Mouse (Mus musculus): ENCODE results near the gene Scg5. TPM values are rescaled to one million over a fixed set of nuclear protein-coding genes. Genes with fewer than 3 reads are reported as not detected.

Scg5 gene
- polyA plus RNA-seq, 1 experiment from 2014 or later: 17.5 TPM

DNA sequence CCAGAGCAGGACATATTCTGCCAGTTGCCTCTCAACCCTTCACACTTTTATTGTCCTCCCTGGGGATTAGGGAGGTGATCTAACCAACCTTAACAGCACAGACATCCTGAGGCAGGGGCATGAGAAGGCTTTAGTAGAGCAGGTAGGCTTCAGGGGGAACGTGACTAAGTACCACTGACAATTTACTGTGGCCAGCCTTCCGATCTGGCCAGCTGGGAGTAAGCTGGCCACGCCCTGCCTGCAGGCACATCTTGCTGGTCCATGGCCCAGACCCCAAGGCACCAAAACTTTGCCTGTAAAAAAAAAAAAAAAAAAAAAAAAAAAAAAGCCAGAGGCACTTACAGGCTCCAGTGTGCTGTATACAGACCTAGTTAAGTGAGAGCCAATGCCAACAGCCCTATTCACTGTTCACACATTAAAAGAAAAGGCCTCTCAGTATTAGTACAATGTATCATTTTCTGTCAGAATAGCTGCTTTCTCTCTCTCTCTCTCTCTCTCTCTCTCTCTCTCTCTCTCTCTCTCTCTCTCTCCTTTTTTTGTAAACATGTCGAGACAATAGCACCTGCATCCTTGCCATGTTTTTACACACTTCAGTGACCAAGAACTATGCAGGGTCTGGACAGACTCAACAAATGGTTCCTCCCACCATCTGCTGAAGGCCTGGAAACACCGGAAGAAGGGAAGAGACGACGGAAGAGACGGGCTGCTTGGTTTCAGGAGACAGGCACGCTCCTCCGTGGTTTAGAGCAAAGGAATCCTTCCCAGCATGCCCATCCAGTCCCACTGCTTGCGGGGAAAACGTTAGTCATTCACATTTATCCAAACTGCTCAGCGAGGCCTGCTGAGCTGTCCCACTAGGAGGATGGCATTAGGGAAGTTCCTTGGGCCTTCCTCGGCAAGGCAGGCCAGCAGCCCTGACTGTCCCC lies 11.0 kb downstream of the Scg5 start:
- WGBS: 61% methylated on average over 14 of the region's 14 CpGs
- H3K27ac ChIP-seq (ENCODE audit: low read depth): no peak overlapping the region

DNA sequence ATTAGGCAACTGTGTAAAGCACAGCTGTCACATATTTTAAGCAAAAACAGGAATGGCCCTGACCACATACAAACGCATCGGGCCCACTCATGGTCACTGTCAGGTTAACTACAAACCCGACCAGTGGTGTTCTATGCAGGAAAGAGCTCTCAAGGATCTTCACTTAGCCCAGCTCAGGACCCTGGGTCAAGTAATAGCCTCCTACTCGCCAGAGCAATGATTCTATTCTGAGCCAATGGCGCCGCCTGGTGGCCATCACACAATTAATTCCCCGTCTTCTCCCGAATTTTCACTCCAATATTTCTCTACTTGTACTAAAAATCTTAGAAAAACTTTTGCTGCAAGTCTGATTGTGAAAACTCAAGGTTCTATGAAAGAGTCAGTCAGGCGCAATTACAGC lies 21.3 kb downstream of the Scg5 start:
- H3K27ac ChIP-seq (ENCODE audit: low read depth): no peak overlapping the region
- no peaks in the 10 kb centered on the region for H3K36me3 ChIP-seq (ENCODE audit: control insufficient read depth, insufficient read depth, low read length)
- no peak overlapping the region for H3K4me2 ChIP-seq (ENCODE audit: low read length)
- peak; percentile 87 for DNase-seq (ENCODE audit: low spot score)
- H3K27me3 ChIP-seq (replicated peaks; ENCODE audit: control insufficient read depth, insufficient read depth, low read length): no peaks in the 10 kb centered on the region
- no peaks in the 10 kb centered on the region for H3K9me3 ChIP-seq (ENCODE audit: control insufficient read depth, low read length)
- 22% methylated on average over 9 of the region's 9 CpGs for WGBS
- ATAC-seq (replicated peaks; ENCODE audit: low FRiP score, low TSS enrichment, low read depth): 0 out of 2 replicates have a peak, but pooled peaks have one; percentile 50
- H3K9ac ChIP-seq (ENCODE audit: low read length): no peak overlapping the region
- no peak overlapping the region for H3K4me3 ChIP-seq (ENCODE audit: low read depth, low read length)
- no peaks in the 10 kb centered on the region for H3K4me1 ChIP-seq (replicated peaks; ENCODE audit: control insufficient read depth, insufficient read depth, low read length)

More for the DNA sequence above, 11.0 kb downstream of the Scg5 start:
- Histone ChIP-seq H3K27me3 (replicated peaks; ENCODE audit: control insufficient read depth, insufficient read depth, low read length) (no peaks in the 10 kb centered on the region), H3K4me2 (ENCODE audit: low read length) (no peak overlapping the region), H3K4me1 (replicated peaks; ENCODE audit: control insufficient read depth, insufficient read depth, low read length) (no peaks in the 10 kb centered on the region), H3K4me3 (ENCODE audit: low read depth, low read length) (no peak overlapping the region), H3K9me3 (ENCODE audit: control insufficient read depth, low read length) (no peaks in the 10 kb centered on the region), H3K9ac (ENCODE audit: low read length) (no peak overlapping the region), H3K36me3 (ENCODE audit: control insufficient read depth, insufficient read depth, low read length) (no peaks in the 10 kb centered on the region)
- ATAC-seq (replicated peaks; ENCODE audit: low FRiP score, low TSS enrichment, low read depth) (no peak), DNase-seq (ENCODE audit: low spot score) (peak; percentile 48)

DNA sequence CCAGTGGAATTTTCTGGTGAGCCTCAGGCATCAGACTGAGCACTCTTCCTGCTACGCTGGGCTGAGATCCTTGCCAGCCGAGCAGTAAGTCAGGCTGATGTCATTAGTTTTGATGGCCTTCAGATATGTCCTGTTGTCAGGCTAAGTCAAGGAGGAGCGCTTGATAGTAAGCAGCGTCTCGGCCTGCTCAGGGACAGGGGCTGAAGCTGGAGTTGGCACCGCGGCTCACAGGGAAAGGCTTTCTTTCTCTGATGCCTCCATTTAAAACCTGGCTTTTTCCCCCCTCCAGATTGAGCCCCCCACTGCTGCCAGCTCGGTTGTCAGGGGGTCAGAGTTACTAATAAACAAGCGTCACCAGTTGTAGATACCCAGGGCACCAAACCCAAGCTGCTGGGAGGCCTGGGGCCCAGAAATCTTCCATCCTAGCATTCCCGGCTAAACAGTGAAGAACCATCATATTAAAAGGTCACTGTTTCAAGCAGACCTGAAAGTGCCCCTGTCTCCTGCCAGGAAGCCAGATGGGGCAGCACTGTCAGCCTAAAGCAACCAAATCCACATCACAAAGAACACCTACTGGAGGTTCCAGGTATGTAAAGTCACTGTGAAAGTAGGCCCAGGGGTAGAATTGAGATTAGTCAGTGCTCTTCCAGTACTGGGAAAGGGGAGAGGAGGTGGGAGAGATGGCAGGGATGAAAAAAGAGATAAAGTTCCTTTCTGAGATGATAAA lies 21.9 kb downstream of the Scg5 start:
- Histone ChIP-seq H3K4me1 (replicated peaks; ENCODE audit: control insufficient read depth, insufficient read depth, low read length) (no peaks in the 10 kb centered on the region), H3K4me3 (ENCODE audit: low read depth, low read length) (no peak overlapping the region), H3K27ac (ENCODE audit: low read depth) (no peak overlapping the region), H3K4me2 (ENCODE audit: low read length) (no peak overlapping the region), H3K9me3 (ENCODE audit: control insufficient read depth, low read length) (no peaks in the 10 kb centered on the region), H3K36me3 (ENCODE audit: control insufficient read depth, insufficient read depth, low read length) (no peaks in the 10 kb centered on the region), H3K9ac (ENCODE audit: low read length) (no peak overlapping the region), H3K27me3 (replicated peaks; ENCODE audit: control insufficient read depth, insufficient read depth, low read length) (no peaks in the 10 kb centered on the region)
- no peak for DNase-seq (ENCODE audit: low spot score)
- ATAC-seq (replicated peaks; ENCODE audit: low FRiP score, low TSS enrichment, low read depth): no peak
- WGBS: 55% methylated on average over 10 of the region's 10 CpGs

- Histone ChIP-seq H3K9ac (ENCODE audit: low read length) (no peak overlapping the region), H3K4me2 (ENCODE audit: low read length) (no peak overlapping the region), H3K27ac (ENCODE audit: low read depth) (no peak overlapping the region), H3K4me3 (ENCODE audit: low read depth, low read length) (no peak overlapping the region), H3K4me1 (replicated peaks; ENCODE audit: control insufficient read depth, insufficient read depth, low read length) (no peaks in the 10 kb centered on the region), H3K36me3 (ENCODE audit: control insufficient read depth, insufficient read depth, low read length) (no peaks in the 10 kb centered on the region), H3K27me3 (replicated peaks; ENCODE audit: control insufficient read depth, insufficient read depth, low read length) (no peaks in the 10 kb centered on the region), H3K9me3 (ENCODE audit: control insufficient read depth, low read length) (no peaks in the 10 kb centered on the region)
- no peak for ATAC-seq (replicated peaks; ENCODE audit: low FRiP score, low TSS enrichment, low read depth)
- DNase-seq (ENCODE audit: low spot score): no peak
- 86% methylated on average over 4 of the region's 4 CpGs for WGBS
Measured at GRCm38 (mm10) chr2:113805765-113806164, 23.2 kb downstream of the Scg5 start.

DNA sequence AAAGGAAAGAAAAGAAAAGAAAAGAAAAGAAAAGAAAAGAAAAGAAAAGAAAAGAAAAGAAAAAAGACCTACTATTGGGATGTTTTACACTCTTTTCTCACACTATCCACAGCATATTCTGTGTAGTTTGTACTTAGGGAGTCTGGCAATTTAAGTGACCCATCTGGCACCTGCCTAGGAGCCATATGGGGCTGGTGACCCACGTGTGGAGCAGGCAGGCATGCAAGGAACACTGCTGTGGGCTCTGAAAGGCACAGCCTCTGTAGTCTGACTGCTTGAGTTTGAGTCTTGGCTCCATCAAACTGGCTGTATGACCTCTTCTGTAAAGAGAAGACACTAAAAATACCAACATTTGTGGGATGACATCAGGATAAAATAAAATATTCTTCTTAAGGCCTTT lies 25.2 kb downstream of the Scg5 start:
- DNase-seq (ENCODE audit: low spot score): no peak
- ATAC-seq (replicated peaks; ENCODE audit: low FRiP score, low TSS enrichment, low read depth): no peak
- WGBS: 31% methylated on average over 1 of the region's 1 CpGs
- Histone ChIP-seq H3K4me2 (ENCODE audit: low read length) (no peak overlapping the region), H3K9me3 (ENCODE audit: control insufficient read depth, low read length) (no peaks in the 10 kb centered on the region), H3K36me3 (ENCODE audit: control insufficient read depth, insufficient read depth, low read length) (no peaks in the 10 kb centered on the region), H3K9ac (ENCODE audit: low read length) (no peak overlapping the region), H3K27me3 (replicated peaks; ENCODE audit: control insufficient read depth, insufficient read depth, low read length) (no peaks in the 10 kb centered on the region), H3K27ac (ENCODE audit: low read depth) (no peak overlapping the region), H3K4me1 (replicated peaks; ENCODE audit: control insufficient read depth, insufficient read depth, low read length) (no peaks in the 10 kb centered on the region), H3K4me3 (ENCODE audit: low read depth, low read length) (no peak overlapping the region)

DNA sequence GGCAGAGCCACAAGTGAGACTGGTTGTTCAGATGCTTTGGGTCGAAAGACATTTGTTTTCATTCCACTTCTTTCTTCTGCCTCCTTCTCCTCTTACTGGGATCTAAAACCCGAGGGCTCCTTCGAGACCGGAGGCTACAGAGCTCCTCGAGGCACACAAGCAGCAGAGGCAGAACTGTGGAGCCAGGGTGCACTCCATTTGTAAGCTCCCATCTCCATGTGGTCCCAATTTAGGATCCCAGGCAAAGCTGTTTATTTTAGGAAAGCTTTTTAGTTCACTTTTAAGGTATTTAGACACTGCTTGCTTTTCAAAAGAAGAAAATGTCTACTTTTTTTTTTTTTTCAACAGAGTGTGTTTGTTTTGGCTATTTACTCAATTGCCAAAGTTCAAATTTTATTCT lies 28.1 kb downstream of the Scg5 start:
- DNase-seq (ENCODE audit: low spot score): no peak
- no peaks in the 10 kb centered on the region for H3K9me3 ChIP-seq (ENCODE audit: control insufficient read depth, low read length)
- ATAC-seq (replicated peaks; ENCODE audit: low FRiP score, low TSS enrichment, low read depth): no peak
- no peak overlapping the region for H3K27ac ChIP-seq (ENCODE audit: low read depth)
- no peaks in the 10 kb centered on the region for H3K4me1 ChIP-seq (replicated peaks; ENCODE audit: control insufficient read depth, insufficient read depth, low read length)
- WGBS: 80% methylated on average over 5 of the region's 5 CpGs
- H3K4me2 ChIP-seq (ENCODE audit: low read length): no peak overlapping the region
- H3K27me3 ChIP-seq (replicated peaks; ENCODE audit: control insufficient read depth, insufficient read depth, low read length): no peaks in the 10 kb centered on the region
- H3K9ac ChIP-seq (ENCODE audit: low read length): no peak overlapping the region
- H3K36me3 ChIP-seq (ENCODE audit: control insufficient read depth, insufficient read depth, low read length): no peaks in the 10 kb centered on the region
- no peak overlapping the region for H3K4me3 ChIP-seq (ENCODE audit: low read depth, low read length)

DNA sequence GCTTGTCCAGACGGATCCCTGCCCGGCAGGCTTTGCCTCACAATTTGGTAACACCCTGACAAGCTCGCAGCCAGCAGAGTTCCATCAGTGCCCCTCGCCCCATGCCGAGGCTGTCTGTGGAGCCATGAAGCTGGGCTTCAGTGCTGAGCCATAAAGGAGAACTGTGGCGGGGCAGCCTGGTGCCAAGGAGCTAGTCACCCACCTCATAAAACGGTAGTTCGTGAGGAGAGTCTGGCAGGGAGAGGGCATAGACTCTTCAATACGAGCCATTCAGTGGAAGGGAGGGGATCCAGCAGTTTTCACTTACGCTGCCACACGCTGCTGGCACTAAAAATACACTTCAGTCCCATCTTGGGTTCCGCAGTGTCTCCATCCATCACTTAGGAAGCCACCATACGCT lies 30.3 kb downstream of the Scg5 start:
- DNase-seq (ENCODE audit: low spot score) (no peak), ATAC-seq (replicated peaks; ENCODE audit: low FRiP score, low TSS enrichment, low read depth) (no peak)
- no peaks in the 10 kb centered on the region for H3K27me3 ChIP-seq (replicated peaks; ENCODE audit: control insufficient read depth, insufficient read depth, low read length)
- H3K4me2 ChIP-seq (ENCODE audit: low read length): no peak overlapping the region
- H3K9me3 ChIP-seq (ENCODE audit: control insufficient read depth, low read length): no peaks in the 10 kb centered on the region
- no peaks in the 10 kb centered on the region for H3K4me1 ChIP-seq (replicated peaks; ENCODE audit: control insufficient read depth, insufficient read depth, low read length)
- H3K4me3 ChIP-seq (ENCODE audit: low read depth, low read length): no peak overlapping the region
- no peaks in the 10 kb centered on the region for H3K36me3 ChIP-seq (ENCODE audit: control insufficient read depth, insufficient read depth, low read length)
- WGBS: 78% methylated on average over 13 of the region's 13 CpGs
- H3K9ac ChIP-seq (ENCODE audit: low read length): no peak overlapping the region
- no peak overlapping the region for H3K27ac ChIP-seq (ENCODE audit: low read depth)

DNA sequence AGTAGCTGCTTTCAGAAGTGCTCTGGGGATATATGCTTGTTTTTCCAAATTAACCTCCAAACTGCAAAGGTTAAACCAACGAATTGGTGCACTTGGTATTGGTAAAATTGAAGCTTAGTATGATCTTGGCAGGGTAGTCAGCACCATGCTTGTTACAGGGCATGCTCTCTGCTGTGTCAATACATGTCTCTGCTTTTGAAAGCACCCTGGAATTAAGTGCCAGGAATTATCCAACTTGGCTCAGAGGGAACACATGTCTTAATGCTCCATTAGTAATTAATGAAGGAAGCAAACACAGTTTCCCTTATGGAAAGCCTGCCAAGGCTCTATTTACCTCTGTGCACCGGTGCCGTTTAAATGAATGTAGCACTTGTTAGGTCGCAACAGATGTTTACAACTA lies 33.7 kb downstream of the Scg5 start:
- WGBS: 72% methylated on average over 4 of the region's 4 CpGs
- Histone ChIP-seq H3K27me3 (replicated peaks; ENCODE audit: control insufficient read depth, insufficient read depth, low read length) (no peaks in the 10 kb centered on the region), H3K36me3 (ENCODE audit: control insufficient read depth, insufficient read depth, low read length) (no peaks in the 10 kb centered on the region), H3K4me2 (ENCODE audit: low read length) (no peak overlapping the region), H3K9ac (ENCODE audit: low read length) (no peak overlapping the region), H3K9me3 (ENCODE audit: control insufficient read depth, low read length) (no peaks in the 10 kb centered on the region), H3K4me1 (replicated peaks; ENCODE audit: control insufficient read depth, insufficient read depth, low read length) (no peaks in the 10 kb centered on the region), H3K27ac (ENCODE audit: low read depth) (no peak overlapping the region), H3K4me3 (ENCODE audit: low read depth, low read length) (no peak overlapping the region)
- no peak for ATAC-seq (replicated peaks; ENCODE audit: low FRiP score, low TSS enrichment, low read depth)
- DNase-seq (ENCODE audit: low spot score): no peak

All from intestine, embryonic 14.5 days (tissue).